Mouse (Mus musculus) limb, embryonic 11.5 days (tissue): ENCODE data around the gene Tsx. TPM values are rescaled to one million over a fixed set of nuclear protein-coding genes. Genes with fewer than 3 reads are reported as not detected.
"Not testable (repeated sequence)": the region's sequence is repeated elsewhere in the genome, so short reads cannot be mapped to it uniquely, and the experiment has no call there.

ENCODE experiments used
- ATAC-seq: fragments of 200-750 bp; cut with Nextera tagmentation; 2 replicates; pipeline ENCODE4 v1.8.0; 2017; ENCODE audit warnings: low read depth; ENCODE audit not compliant: insufficient number of reproducible peaks, low FRiP score, low TSS enrichment
- DNase-seq: peaks from one replicate; pipeline ENCODE4 v3.0.0-alpha.2; 2015; ENCODE audit warnings: low spot score
- H3K27ac ChIP-seq: fragments of 300-500 bp; sonication (generic); replicated peaks from 2 replicates; pipeline ENCODE4 v1.5.1; 2014; ENCODE audit warnings: low read depth, mild to moderate bottlenecking, low read length
- H3K27me3 ChIP-seq: fragments of 300-500 bp; sonication (generic); 2 replicates; pipeline ENCODE4 v1.6.1; 2014; ENCODE audit warnings: mild to moderate bottlenecking, low read length, mixed read lengths; ENCODE audit not compliant: control insufficient read depth, insufficient read depth
- H3K36me3 ChIP-seq: fragments of 300-500 bp; sonication (generic); 2 replicates; pipeline ENCODE4 v1.6.1; 2014; ENCODE audit warnings: mild to moderate bottlenecking, low read length, moderate library complexity, mixed read lengths; ENCODE audit not compliant: control insufficient read depth, insufficient read depth
- H3K4me1 ChIP-seq: fragments of 300-500 bp; sonication (generic); 2 replicates; pipeline ENCODE4 v1.6.1; 2014; ENCODE audit warnings: low read length, mixed read lengths; ENCODE audit not compliant: control insufficient read depth, insufficient read depth
- H3K4me2 ChIP-seq: fragments of 300-500 bp; sonication (generic); 2 replicates; pipeline ENCODE4 v1.6.1; 2014; ENCODE audit warnings: low read depth, mild to moderate bottlenecking, moderate library complexity; ENCODE audit not compliant: severe bottlenecking
- H3K4me3 ChIP-seq: fragments of 300-500 bp; sonication (generic); 2 replicates; pipeline ENCODE4 v1.5.1; 2014; ENCODE audit warnings: low read depth, low read length
- H3K9ac ChIP-seq: fragments of 300-500 bp; sonication (generic); 2 replicates; pipeline ENCODE4 v1.6.1; 2014; ENCODE audit warnings: mild to moderate bottlenecking, low read length
- H3K9me3 ChIP-seq: fragments of 300-500 bp; sonication (generic); 2 replicates; pipeline ENCODE4 v1.6.1; 2016; ENCODE audit warnings: low read length; ENCODE audit not compliant: control insufficient read depth
- WGBS: fragments of 180-500 bp; shearing (Covaris S2); extraction: QIAGEN DNeasy Blood & Tissue Kit; methylation state at CpG from one replicate; pipeline ENCODE4 v1.1.7; 2014; 5-methylcytosine and 5-hydroxymethylcytosine counted together
- polyA plus RNA-seq: library from polyadenylated mRNA; unstranded; fragments of >200 nt; fragmentation: Nextera tagmentation; extraction: Ambion mirVana; gene quantifications from 2 replicates; pipeline ENCODE4 v1.2.1, GENCODE M21; 2014

The Tsx gene
- polyA plus RNA-seq, 1 experiment from 2014 or later, result 0.44 TPM

DNA sequence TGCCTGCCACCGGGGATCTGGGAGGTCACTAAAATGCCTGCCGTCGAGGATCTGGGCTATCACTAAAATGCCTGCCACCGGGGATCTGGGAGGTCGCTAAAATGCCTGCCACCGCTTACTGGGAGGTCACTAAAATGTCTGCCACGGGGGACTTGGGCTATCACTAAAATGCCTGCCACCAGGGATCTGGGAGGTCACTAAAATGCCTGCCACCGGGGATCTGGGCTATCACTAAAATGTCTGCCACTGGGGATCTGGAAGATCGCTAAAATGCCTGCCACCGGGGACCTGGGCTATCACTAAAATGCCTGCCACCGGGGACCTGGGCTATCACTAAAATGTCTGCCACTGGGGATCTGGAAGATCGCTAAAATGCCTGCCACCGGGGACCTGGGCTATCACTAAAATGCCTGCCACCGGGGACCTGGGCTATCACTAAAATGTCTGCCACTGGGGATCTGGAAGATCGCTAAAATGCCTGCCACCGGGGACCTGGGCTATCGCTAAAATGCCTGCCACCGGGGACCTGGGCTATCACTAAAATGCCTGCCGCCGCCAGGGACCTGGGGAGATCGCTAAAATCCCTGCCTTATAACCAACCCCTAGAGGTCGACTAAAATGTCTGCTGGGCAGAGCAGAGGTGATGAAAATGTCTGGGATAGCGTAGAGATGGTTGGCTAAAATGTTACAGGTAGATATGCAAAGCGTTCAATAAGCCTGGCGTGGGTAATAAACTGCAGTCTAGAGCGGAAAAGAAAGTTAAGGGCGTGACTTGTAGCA lies 34.9 kb downstream of the Tsx start:
- peaks cover 19% of the 10 kb centered on the region for H3K27me3 ChIP-seq
- H3K27ac ChIP-seq, H3K4me1 ChIP-seq, H3K9me3 ChIP-seq, H3K4me3 ChIP-seq, H3K9ac ChIP-seq, ATAC-seq, H3K4me2 ChIP-seq, DNase-seq, H3K36me3 ChIP-seq: not testable (repeated sequence)
- 75% methylated on average over 18 of the region's 27 CpGs for WGBS

DNA sequence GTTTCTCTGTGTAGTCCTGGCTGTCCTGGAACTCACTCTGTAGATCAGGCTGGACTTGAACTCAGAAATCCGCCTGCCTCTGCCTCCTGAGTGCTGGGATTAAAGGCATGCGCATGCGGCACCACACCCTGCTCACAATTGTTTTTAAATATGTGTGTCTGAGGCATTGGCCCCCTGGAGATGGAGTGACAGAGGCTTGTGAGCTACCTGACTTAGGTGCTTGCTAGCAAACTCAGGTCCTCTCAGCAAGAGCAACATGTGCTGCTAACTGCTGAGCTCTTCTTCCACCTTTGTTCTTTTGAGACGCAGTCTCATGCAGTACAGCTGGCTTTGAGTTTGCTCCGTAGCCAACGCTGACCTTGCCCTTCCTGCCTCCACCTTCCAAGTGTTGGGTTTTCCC lies 38.5 kb downstream of the Tsx start:
- ATAC-seq, result no peak
- Histone ChIP-seq H3K36me3 (no peaks in the 10 kb centered on the region), H3K4me3 (no peak overlapping the region), H3K9me3 (no peaks in the 10 kb centered on the region), H3K27ac (no peak overlapping the region), H3K9ac (no peak overlapping the region), H3K4me1 (no peaks in the 10 kb centered on the region), H3K27me3 (peaks cover 9% of the 10 kb centered on the region), H3K4me2 (no peak overlapping the region)
- DNase-seq, result no peak
- 79% methylated on average over 6 of the region's 6 CpGs for WGBS

DNA sequence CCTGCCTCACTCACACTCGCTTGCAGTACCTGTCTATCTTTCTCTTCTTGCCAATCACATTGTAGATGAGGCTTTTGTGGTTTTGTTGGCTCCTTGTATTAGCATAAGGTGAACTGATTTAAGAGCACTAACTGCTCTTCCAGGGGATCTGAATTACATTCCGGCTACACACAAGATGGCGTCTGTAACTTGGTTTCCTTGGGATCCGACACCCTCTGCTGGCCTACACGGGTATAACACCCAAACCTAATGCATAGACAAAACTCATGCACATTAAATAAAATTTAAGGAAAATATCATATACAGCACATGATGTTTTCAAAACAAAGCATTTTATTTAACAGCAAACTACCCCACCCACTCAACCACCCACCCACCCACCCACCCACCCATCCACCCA lies 45.8 kb downstream of the Tsx start:
- Histone ChIP-seq H3K4me3 (no peak overlapping the region), H3K27me3 (no peaks in the 10 kb centered on the region), H3K4me1 (no peaks in the 10 kb centered on the region), H3K36me3 (no peaks in the 10 kb centered on the region), H3K27ac (no peak overlapping the region), H3K9ac (no peak overlapping the region), H3K9me3 (no peaks in the 10 kb centered on the region), H3K4me2 (no peak overlapping the region)
- ATAC-seq (no peak), DNase-seq (peak; percentile 43)
- WGBS, result 69% methylated on average over 5 of the region's 5 CpGs

DNA sequence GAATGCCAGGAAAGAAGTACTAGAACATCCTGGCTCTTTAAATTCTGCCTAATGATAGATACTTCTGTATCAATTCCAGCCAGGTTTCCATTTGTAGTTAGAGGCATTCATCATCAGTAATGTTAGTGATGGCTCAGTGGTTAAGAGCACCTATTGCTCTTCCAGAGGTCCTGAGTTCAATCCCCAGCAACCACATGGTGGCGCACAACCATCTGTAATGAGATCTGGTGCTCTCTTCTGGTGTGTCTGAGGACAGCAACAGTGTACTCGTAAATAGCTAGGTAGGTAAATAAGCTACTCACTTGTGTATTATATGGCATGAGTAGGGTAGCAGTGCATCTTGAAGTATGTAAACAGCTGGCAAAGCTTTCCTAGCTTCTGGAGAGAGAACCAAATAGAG lies 54.7 kb downstream of the Tsx start:
- 88% methylated on average over 2 of the region's 2 CpGs for WGBS

DNA sequence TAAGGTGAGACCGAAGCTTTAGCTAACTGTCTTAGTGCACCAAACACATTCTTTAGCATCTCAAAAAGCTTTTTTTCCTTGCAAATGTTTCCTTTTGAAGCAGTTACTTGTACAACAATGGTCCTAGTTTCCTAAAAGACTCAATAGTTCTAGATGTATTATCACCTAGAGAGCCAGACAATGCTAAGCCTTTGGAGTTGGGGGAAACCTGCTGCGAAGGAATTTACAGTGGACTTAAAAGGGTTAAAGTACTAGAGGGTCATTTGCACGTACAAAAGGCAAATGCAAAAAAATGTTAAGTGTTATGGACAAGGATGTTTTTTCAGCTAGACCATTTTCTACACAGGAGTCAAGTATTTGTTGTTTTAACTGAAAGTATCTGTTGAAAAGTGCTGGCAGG lies 58.1 kb downstream of the Tsx start:
- 83% methylated on average over 3 of the region's 3 CpGs for WGBS

More for the DNA sequence above, 54.7 kb downstream of the Tsx start:
- DNase-seq, result no peak
- no peaks in the 10 kb centered on the region for H3K27me3 ChIP-seq
- H3K36me3 ChIP-seq, result no peaks in the 10 kb centered on the region
- H3K9me3 ChIP-seq, result no peaks in the 10 kb centered on the region
- no peak for ATAC-seq
- H3K27ac ChIP-seq, result no peak overlapping the region
- no peak overlapping the region for H3K4me2 ChIP-seq
- H3K4me1 ChIP-seq, result no peaks in the 10 kb centered on the region
- H3K9ac ChIP-seq, result no peak overlapping the region
- no peak overlapping the region for H3K4me3 ChIP-seq

More for the DNA sequence above, 58.1 kb downstream of the Tsx start:
- ATAC-seq (no peak), DNase-seq (no peak)
- H3K27me3 ChIP-seq, result no peaks in the 10 kb centered on the region
- no peak overlapping the region for H3K4me3 ChIP-seq
- H3K4me1 ChIP-seq, result no peaks in the 10 kb centered on the region
- H3K27ac ChIP-seq, result no peak overlapping the region
- H3K9ac ChIP-seq, result no peak overlapping the region
- no peaks in the 10 kb centered on the region for H3K9me3 ChIP-seq
- H3K36me3 ChIP-seq, result no peaks in the 10 kb centered on the region
- no peak overlapping the region for H3K4me2 ChIP-seq

Other genes with a start within 250 kb of the Tsx start
- 3.1 TPM in 2 replicates for gene Nap1l2, start 227.8 kb upstream of the Tsx start, polyA plus RNA-seq
- gene Cdx4, start 93.1 kb upstream of the Tsx start, polyA plus RNA-seq, result 0.10 TPM in 1 of 2 replicates, not detected in the other
- 3.5 and 3.6 TPM in 2 replicates for gene Chic1, start 58.0 kb upstream of the Tsx start, polyA plus RNA-seq
- gene Gm26992, start 7.5 kb downstream of the Tsx start, polyA plus RNA-seq, result not detected in 2 replicates
- not detected in 2 replicates for gene Zcchc13, start 216.1 kb downstream of the Tsx start, polyA plus RNA-seq